Mouse (Mus musculus) adrenal gland, adult 18-20 months (tissue): ENCODE results near the gene Qtrt2. TPM values are rescaled to one million over a fixed set of nuclear protein-coding genes. Genes with fewer than 3 reads are reported as not detected.

Source experiments
- DNase-seq, 2 experiments: peaks; one replicate each; pipeline ENCODE4 v3.0.0; 2021 to 2022; ENCODE audit warnings: low spot score in 2 of 2
- total RNA-seq, 2 experiments: library from RNA; stranded (reverse); gene quantifications; 1 replicate in 1 of 2; 2 replicates in 1 of 2; pipeline ENCODE4 v1.2.3; 2021

Qtrt2 gene
- total RNA-seq, 2 experiments from 2014 or later, result 34.7 to 35.0 TPM

DNA sequence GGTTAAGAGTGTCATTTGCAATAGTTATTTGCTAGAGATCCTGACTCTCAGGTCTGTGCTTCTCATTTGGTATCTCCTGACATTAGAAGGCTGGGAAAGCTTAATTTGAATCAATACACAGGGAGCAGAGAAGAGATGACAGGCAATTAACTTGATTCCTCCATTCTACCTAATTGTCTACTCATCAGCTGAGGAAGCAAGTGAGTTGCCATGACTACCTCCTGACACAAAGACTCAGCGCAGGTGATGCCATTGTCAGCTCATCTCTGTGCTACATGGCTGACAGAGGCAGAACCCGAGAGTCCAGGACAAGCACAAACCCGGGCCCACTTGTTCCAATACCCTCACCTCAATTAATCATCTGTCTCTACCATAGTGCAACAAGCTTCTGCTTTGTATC lies 99.1 kb downstream of the Qtrt2 start:
- DNase-seq, result no peak

DNA sequence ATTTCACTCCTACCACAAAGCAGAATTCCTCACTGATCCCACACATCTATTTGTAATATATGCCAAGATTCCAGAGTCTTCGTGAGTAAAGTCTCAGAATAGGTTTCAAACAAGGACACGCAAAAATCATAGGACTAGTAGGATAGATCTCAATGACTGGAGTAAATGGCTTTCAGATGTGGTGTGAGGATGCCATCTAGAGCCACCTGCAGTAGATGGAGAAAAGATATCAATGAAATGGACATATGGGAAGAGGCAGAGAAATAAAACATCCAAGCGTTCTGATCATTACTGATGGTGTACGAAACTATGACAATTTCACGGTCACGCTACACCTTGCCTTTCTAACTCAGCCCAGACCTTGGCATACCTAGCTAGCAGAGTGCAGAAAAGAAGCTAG lies 108.2 kb downstream of the Qtrt2 start:
- no peak for DNase-seq

DNA sequence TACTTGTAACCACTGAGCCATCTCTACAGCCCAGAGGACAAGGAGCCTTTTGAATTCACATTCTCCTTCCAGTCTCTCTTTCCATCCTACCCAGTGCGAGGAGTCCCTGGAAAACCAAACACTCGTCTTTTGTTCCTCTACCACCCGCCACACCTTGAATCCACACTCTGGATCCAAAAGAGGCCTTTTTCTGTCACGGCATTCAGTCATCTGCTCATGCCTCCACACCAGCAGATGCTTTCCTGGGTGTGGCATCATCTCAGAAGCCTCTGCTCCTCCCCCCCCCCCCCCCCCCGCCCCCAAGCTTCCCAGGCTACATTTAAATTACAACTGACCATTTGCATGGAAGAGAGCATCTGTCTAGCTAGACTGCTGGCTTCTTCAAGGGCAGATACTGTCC lies 110.3 kb downstream of the Qtrt2 start:
- DNase-seq, result no peak

DNA sequence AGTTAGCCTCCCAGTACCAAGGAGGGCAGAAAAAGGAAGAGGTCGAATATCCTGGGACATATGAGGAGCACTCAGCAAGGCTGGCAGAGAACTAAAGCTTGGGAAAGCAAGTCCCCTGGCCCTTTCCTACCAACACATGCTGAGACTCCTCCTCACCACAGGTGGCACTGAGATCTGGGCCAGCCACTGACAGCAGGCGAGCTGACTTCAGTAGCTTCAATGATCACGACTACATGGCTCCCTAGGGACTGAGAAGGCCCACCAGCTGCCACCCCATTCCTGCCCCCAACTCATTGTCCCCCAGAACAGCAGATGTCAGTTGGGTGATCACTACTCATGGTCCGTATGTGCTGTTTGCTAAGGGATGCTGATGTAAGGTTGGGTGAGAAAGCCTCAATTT lies 112.0 kb downstream of the Qtrt2 start:
- DNase-seq, result no peak

Other genes starting within 250 kb of the Qtrt2 start
- gene Drd3, start 172.8 kb downstream of the Qtrt2 start, total RNA-seq, result not detected
- gene Ccdc191, start 37.0 kb downstream of the Qtrt2 start, total RNA-seq, result 1 to 10 TPM; 5.3 to 5.5 TPM
- gene Zdhhc23, start 53.0 kb upstream of the Qtrt2 start, total RNA-seq, result under 1 TPM; 0.93 to 0.96 TPM
- 1 to 10 TPM; 1.0 to 2.0 TPM for gene Gramd1c, start 136.5 kb upstream of the Qtrt2 start, total RNA-seq
- 100 to 1,000 TPM; 133 to 162 TPM for gene Atp6v1a, start 212.9 kb upstream of the Qtrt2 start, total RNA-seq
- gene Naa50, start 213.0 kb upstream of the Qtrt2 start, total RNA-seq, result 10 to 100 TPM; 87.1 to 96.8 TPM
- 10 to 100 TPM; 18.8 to 20.7 TPM for gene Usf3, start 246.4 kb upstream of the Qtrt2 start, total RNA-seq